Mouse (Mus musculus): ENCODE data around the gene Phf21a.
"Not testable (repeated sequence)": the region's sequence is repeated elsewhere in the genome, so short reads cannot be mapped to it uniquely, and the experiment has no call there.

Gene Phf21a

GRCm38 (mm10) chr2:92082196-92082595 lies 10.7 kb upstream of the Phf21a start:
- no peak for DNase-seq (ENCODE audit: low spot score)

- no peak for DNase-seq (ENCODE audit: low spot score)
Measured at GRCm38 (mm10) chr2:92085721-92086120, 7.2 kb upstream of the Phf21a start.

- DNase-seq (ENCODE audit: low spot score), result no peak
Measured at GRCm38 (mm10) chr2:92087065-92087464, 5.9 kb upstream of the Phf21a start.

- no peak for DNase-seq (ENCODE audit: low spot score)
Measured at GRCm38 (mm10) chr2:92089782-92090181, 3.1 kb upstream of the Phf21a start.

GRCm38 (mm10) chr2:92093503-92093902 lies 586 bp downstream of the Phf21a start:
- DNase-seq (ENCODE audit: low spot score), result not testable (repeated sequence)

- no peak for DNase-seq (ENCODE audit: low spot score)
Measured at GRCm38 (mm10) chr2:92094078-92094477, 1.2 kb downstream of the Phf21a start.

- no peak for DNase-seq (ENCODE audit: low spot score)
Measured at GRCm38 (mm10) chr2:92100768-92101167, 7.9 kb downstream of the Phf21a start.

GRCm38 (mm10) chr2:92124523-92124922 lies 31.6 kb downstream of the Phf21a start:
- no peak for DNase-seq (ENCODE audit: low spot score)

GRCm38 (mm10) chr2:92125330-92125729 lies 32.4 kb downstream of the Phf21a start:
- DNase-seq (ENCODE audit: low spot score), result no peak

GRCm38 (mm10) chr2:92130071-92130470 lies 37.2 kb downstream of the Phf21a start:
- DNase-seq (ENCODE audit: low spot score), result no peak

GRCm38 (mm10) chr2:92138736-92139135 lies 45.8 kb downstream of the Phf21a start:
- DNase-seq (ENCODE audit: low spot score), result peak; percentile 35

- no peak for DNase-seq (ENCODE audit: low spot score)
Measured at GRCm38 (mm10) chr2:92139365-92139764, 46.4 kb downstream of the Phf21a start.

- DNase-seq (ENCODE audit: low spot score), result no peak
Measured at GRCm38 (mm10) chr2:92140383-92140782, 47.5 kb downstream of the Phf21a start.

GRCm38 (mm10) chr2:92141073-92141472 lies 48.2 kb downstream of the Phf21a start:
- no peak for DNase-seq (ENCODE audit: low spot score)

- DNase-seq (ENCODE audit: low spot score), result no peak
Measured at GRCm38 (mm10) chr2:92143932-92144331, 51.0 kb downstream of the Phf21a start.

GRCm38 (mm10) chr2:92147925-92148750 lies 55.2 kb downstream of the Phf21a start:
- not testable (repeated sequence) for DNase-seq (ENCODE audit: low spot score)

GRCm38 (mm10) chr2:92164291-92164690 lies 71.4 kb downstream of the Phf21a start:
- no peak for DNase-seq (ENCODE audit: low spot score)

GRCm38 (mm10) chr2:92166950-92167349 lies 74.0 kb downstream of the Phf21a start:
- no peak for DNase-seq (ENCODE audit: low spot score)

- no peak for DNase-seq (ENCODE audit: low spot score)
Measured at GRCm38 (mm10) chr2:92171046-92171643, 78.2 kb downstream of the Phf21a start.

GRCm38 (mm10) chr2:92172300-92172699 lies 79.4 kb downstream of the Phf21a start:
- no peak for DNase-seq (ENCODE audit: low spot score)

GRCm38 (mm10) chr2:92173186-92173585 lies 80.3 kb downstream of the Phf21a start:
- DNase-seq (ENCODE audit: low spot score), result no peak

GRCm38 (mm10) chr2:92174265-92174664 lies 81.3 kb downstream of the Phf21a start:
- no peak for DNase-seq (ENCODE audit: low spot score)

- no peak for DNase-seq (ENCODE audit: low spot score)
Measured at GRCm38 (mm10) chr2:92175002-92175401, 82.1 kb downstream of the Phf21a start.

- DNase-seq (ENCODE audit: low spot score), result no peak
Measured at GRCm38 (mm10) chr2:92176292-92176691, 83.4 kb downstream of the Phf21a start.
